Comparison of ENCODE assay signal across 9 mouse cellular contexts in genomic region chr7:92937955-92938354, GRCm38 (mm10).
A peak's percentile ranks its signal among the peaks of the same experiment; 100 is the strongest.
DNase-seq lines count a peak whose midpoint lies in the region; ATAC-seq and TF ChIP-seq lines count a peak whose summit lies in the region.
"Had no signal": no experiment of that assay in that cellular context is flagged by ENCODE, and none has a peak within 500 bp of the region (broad histone marks: within the 10 kb centered on the region; RNA-seq: fewer than 3 reads in every experiment).

No protein-coding gene starts in this region.

- ATAC-seq in heart, embryonic 11.5 days (replicated peaks; ENCODE audit: insufficient number of reproducible peaks, low FRiP score, low TSS enrichment) = no peak
- no peak for ATAC-seq in liver, embryonic 14.5 days (ENCODE audit: insufficient read depth)
- ATAC-seq in erythroblast, adult 5-6 weeks (replicated peaks; ENCODE audit: low FRiP score, poor library complexity, severe bottlenecking) = no peak

- H3K9me3 ChIP-seq in heart, embryonic 11.5 days (replicated peaks; ENCODE audit: control insufficient read depth, low read length) = no peaks in the 10 kb centered on the region
- H3K9me3 ChIP-seq in liver, embryonic 14.5 days (ENCODE audit: control insufficient read depth, low read length) = no peaks in the 10 kb centered on the region
- H3K9me3 ChIP-seq: limb, embryonic 12.5 days had no signal

- WGBS in heart, embryonic 11.5 days (ENCODE audit: insufficient replicate concordance) = 24% methylated on average over 6 of the region's 6 CpGs
- WGBS in liver, embryonic 14.5 days (ENCODE audit: insufficient replicate concordance) = 25% methylated on average over 6 of the region's 6 CpGs

- H3K9ac ChIP-seq in heart, embryonic 11.5 days (ENCODE audit: low read depth, low read length) = no peak overlapping the region
- no peak overlapping the region for H3K9ac ChIP-seq in liver, embryonic 14.5 days (replicated peaks)
- H3K9ac ChIP-seq: limb, embryonic 12.5 days had no signal

- no peaks in the 10 kb centered on the region for H3K27me3 ChIP-seq in heart, embryonic 11.5 days (ENCODE audit: control insufficient read depth, insufficient read depth, low read length)
- H3K27me3 ChIP-seq in liver, embryonic 14.5 days (ENCODE audit: control insufficient read depth, insufficient read depth, low read length) = no peaks in the 10 kb centered on the region

- H3K27ac ChIP-seq in heart, embryonic 11.5 days (ENCODE audit: low read depth, low read length) = no peak overlapping the region
- H3K27ac ChIP-seq in liver, embryonic 14.5 days = no peak overlapping the region
- H3K27ac ChIP-seq: limb, embryonic 12.5 days had no signal

- DNase-seq in heart, postnatal 14 days = peak; percentile 20 to 50
- peak; percentile 17 for DNase-seq in right cerebral cortex, postnatal 14 days
- DNase-seq in right cerebral cortex, adult 2 months (ENCODE audit: low spot score in 2 of 2) = no peak
- peak; percentile 59 for DNase-seq in brain, adult 2 months (ENCODE audit: low read depth, low spot score)
- DNase-seq in liver, embryonic 14.5 days (ENCODE audit: low read depth in 3 of 3, low spot score in 3 of 3) = peak in 2 of 3 experiments; percentile 4 to 6
- no peak for DNase-seq in thymus, postnatal 0 days (ENCODE audit: low spot score)

- TF ChIP-seq EP300 in liver, embryonic 14.5 days (IDR thresholded peaks at IDR 0.05; ENCODE audit: low read depth) = no peak

- intact Hi-C loops in heart, postnatal 14 days (cut with DNase I) = loop anchor here (5.0 kb wide), 1 partner anchor 41 kb away; no protein-coding TSS in a partner anchor

- no peaks in the 10 kb centered on the region for H3K4me1 ChIP-seq in heart, embryonic 11.5 days (ENCODE audit: control insufficient read depth, insufficient read depth, low read length)
- peaks cover 0 to 2% of the 10 kb centered on the region in 2 experiments; a peak in 1 of 4 replicates for H3K4me1 ChIP-seq in liver, embryonic 14.5 days (replicated peaks; ENCODE audit: control insufficient read depth in 2 of 2, insufficient read depth in 2 of 2, low read length in 1 of 2)

- no peaks in the 10 kb centered on the region for H3K36me3 ChIP-seq in heart, embryonic 11.5 days (ENCODE audit: control insufficient read depth, insufficient read depth, low read length)
- no peaks in the 10 kb centered on the region for H3K36me3 ChIP-seq in liver, embryonic 14.5 days (replicated peaks; ENCODE audit: control insufficient read depth, insufficient read depth, low read depth)
- H3K36me3 ChIP-seq: limb, embryonic 12.5 days had no signal

- H3K4me3 ChIP-seq in heart, embryonic 11.5 days (ENCODE audit: low read depth, low read length) = no peak overlapping the region
- H3K4me3 ChIP-seq in liver, embryonic 14.5 days (ENCODE audit: insufficient read depth in 1 of 2, low read depth in 2 of 2, low read length in 2 of 2) = no peak overlapping the region
- H3K4me3 ChIP-seq: limb, embryonic 12.5 days had no signal

- H3K4me2 ChIP-seq in heart, embryonic 11.5 days = no peak overlapping the region
- H3K4me2 ChIP-seq in liver, embryonic 14.5 days (ENCODE audit: low read depth) = no peak overlapping the region
- H3K4me2 ChIP-seq: limb, embryonic 12.5 days had no signal

- TF ChIP-seq CTCF in liver, embryonic 14.5 days (IDR thresholded peaks at IDR 0.05; ENCODE audit: low read depth) = peak; percentile 66

Comparison
In these comparisons a context has a peak if more than half of its experiments do, and no peak if none do; other contexts are left out.
1. DNase-seq: peak in heart, postnatal 14 days (2 of 2), right cerebral cortex, postnatal 14 days (single experiment), brain, adult 2 months (single experiment) and liver, embryonic 14.5 days (2 of 3); none in right cerebral cortex, adult 2 months (0 of 2) and thymus, postnatal 0 days (single experiment).